ENCODE assay signal across 8 mouse cellular contexts in genomic region chr15:83168875-83169771, GRCm38 (mm10). TPM values are rescaled to one million over a fixed set of nuclear protein-coding genes. Genes with fewer than 3 reads are reported as not detected.
A peak's percentile ranks its signal among the peaks of the same experiment; 100 is the strongest.
DNase-seq lines count a peak whose midpoint lies in the region; ATAC-seq lines count a peak whose summit lies in the region.
"Had no signal": no experiment of that assay in that cellular context is flagged by ENCODE, and none has a peak within 500 bp of the region (broad histone marks: within the 10 kb centered on the region; RNA-seq: fewer than 3 reads in every experiment).

No protein-coding gene starts in this region.

- peak; percentile 4 for DNase-seq in layer of hippocampus, adult 11-12 months (ENCODE audit: low spot score)
- no peak for DNase-seq in layer of hippocampus, adult 18-20 months (ENCODE audit: low spot score in 2 of 2)
- DNase-seq in cerebellum, adult 9-10 months, result peak; percentile 88
- DNase-seq in lung, postnatal 10 days, result peak; percentile 55
- no peak for DNase-seq in urinary bladder, postnatal 10 days (ENCODE audit: low spot score)
- DNase-seq in layer of hippocampus, postnatal 25 days (ENCODE audit: extremely low spot score in 1 of 2, low spot score in 1 of 2), result no peak

- H3K4me3 ChIP-seq in heart, embryonic 14.5 days (ENCODE audit: control insufficient read depth in 1 of 2, insufficient read depth in 1 of 2, low read depth in 1 of 2, low read length in 2 of 2), result no peak overlapping the region

- no peak for ATAC-seq in heart, embryonic 14.5 days (ENCODE audit: insufficient number of reproducible peaks, insufficient read depth, low FRiP score, low read depth)
- ATAC-seq: inflammation-experienced regulatory T-cells, adult 6 months had no signal

- peak overlapping the region; percentile 35; the same call in 1 of the 2 replicates for H3K4me2 ChIP-seq in heart, embryonic 14.5 days (ENCODE audit: low read length)

- peaks cover 33 to 46% of the 10 kb centered on the region in 2 experiments for H3K4me1 ChIP-seq in heart, embryonic 14.5 days (ENCODE audit: control insufficient read depth in 2 of 2, insufficient read depth in 2 of 2, low read length in 2 of 2)

- no peaks in the 10 kb centered on the region for H3K27me3 ChIP-seq in heart, embryonic 14.5 days (ENCODE audit: control insufficient read depth, insufficient read depth, low read length)

- no peak overlapping the region; a peak in 2 of 4 replicates for H3K27ac ChIP-seq in heart, embryonic 14.5 days (replicated peaks in 1 of 2; ENCODE audit: control insufficient read depth in 1 of 2, insufficient read depth in 1 of 2, low read depth in 2 of 2, low read length in 2 of 2)

- no peak overlapping the region for H3K9ac ChIP-seq in heart, embryonic 14.5 days (ENCODE audit: low read length)

- H3K36me3 ChIP-seq in heart, embryonic 14.5 days (ENCODE audit: control insufficient read depth, insufficient read depth, low read length), result 0 out of 2 replicates have a peak, but pooled peaks cover 2% of the 10 kb centered on the region

- WGBS in heart, embryonic 14.5 days, result 80% methylated on average over 6 of the region's 7 CpGs

- H3K9me3 ChIP-seq in heart, embryonic 14.5 days (ENCODE audit: control insufficient read depth, low read length), result no peaks in the 10 kb centered on the region

RNA-seq across cellular contexts. Expression of gene Cyb5r3, which starts 3.3 kb away (rescaled TPM):
- total RNA-seq in layer of hippocampus, adult 18-20 months (2021), result 10 to 100 TPM; 71.2 to 71.5 TPM
- polyA plus RNA-seq in heart, embryonic 14.5 days (2014; fragmentation: Nextera tagmentation; extraction: Ambion mirVana), result 161 and 163 TPM in 2 replicates
- total RNA-seq in layer of hippocampus, postnatal 25 days (2021), result 10 to 100 TPM; 59.9 to 62.0 TPM

RNA-seq across cellular contexts. Expression of gene Poldip3, which starts 19.9 kb away (rescaled TPM):
- total RNA-seq in layer of hippocampus, adult 18-20 months (2021), result 10 to 100 TPM; 90.1 to 93.9 TPM
- polyA plus RNA-seq in heart, embryonic 14.5 days (2014; fragmentation: Nextera tagmentation; extraction: Ambion mirVana), result 76.9 and 79.2 TPM in 2 replicates
- 10 to 100 TPM; 88.1 to 89.3 TPM for total RNA-seq in layer of hippocampus, postnatal 25 days (2021)

RNA-seq across cellular contexts. Expression of gene Rrp7a, which starts 46.5 kb away (rescaled TPM):
- 100 to 1,000 TPM; 163 to 164 TPM for total RNA-seq in layer of hippocampus, adult 18-20 months (2021)
- polyA plus RNA-seq in heart, embryonic 14.5 days (2014; fragmentation: Nextera tagmentation; extraction: Ambion mirVana), result 33.7 and 33.9 TPM in 2 replicates
- total RNA-seq in layer of hippocampus, postnatal 25 days (2021), result 100 to 1,000 TPM; 144 to 161 TPM

Comparison
In these comparisons a context has a peak if more than half of its experiments do, and no peak if none do; other contexts are left out.
1. DNase-seq: peak in layer of hippocampus, adult 11-12 months (single experiment), cerebellum, adult 9-10 months (single experiment) and lung, postnatal 10 days (single experiment); none in layer of hippocampus, adult 18-20 months (0 of 2), urinary bladder, postnatal 10 days (single experiment) and layer of hippocampus, postnatal 25 days (0 of 2).